Mouse (Mus musculus): ENCODE data around the gene AI413582. TPM values are rescaled to one million over a fixed set of nuclear protein-coding genes. Genes with fewer than 3 reads are reported as not detected.
A peak's percentile ranks its signal among the peaks of the same experiment; 100 is the strongest.

AI413582 gene
- polyA plus RNA-seq, 1 experiment from 2014 or later = 65.8 TPM

- Histone ChIP-seq H3K27me3 (ENCODE audit: control insufficient read depth, insufficient read depth, low read depth, low read length) (peaks cover 9% of the 10 kb centered on the region), H3K9ac (ENCODE audit: low read depth, low read length) (no peak within 1 kb of the TSS), H3K4me2 (ENCODE audit: low read length) (peak within 1 kb of the TSS; percentile 59), H3K4me1 (ENCODE audit: control insufficient read depth, insufficient read depth, low read length) (peaks cover 15% of the 10 kb centered on the region), H3K27ac (ENCODE audit: low read length) (no peak within 1 kb of the TSS), H3K9me3 (replicated peaks; ENCODE audit: control insufficient read depth, low read length, poor library complexity, severe bottlenecking) (no peaks in the 10 kb centered on the region), H3K36me3 (ENCODE audit: control insufficient read depth, insufficient read depth, low read length) (no peaks in the 10 kb centered on the region), H3K4me3 (ENCODE audit: low read depth, low read length) (no peak within 1 kb of the TSS)
- 76% methylated on average over 5 of the region's 5 CpGs for WGBS
- no peak for ATAC-seq
These were observed 44.3 kb downstream of the AI413582 start, which contains the start of gene Grm4 for GRCm38 (mm10) chr17:27521303-27521702. Grm4 (minus strand) TSS chr17:27521403.

- H3K4me2 ChIP-seq (ENCODE audit: low read length) = peak overlapping the region; percentile 59
- H3K4me3 ChIP-seq (ENCODE audit: low read depth, low read length) = no peak overlapping the region
- no peak overlapping the region for H3K9ac ChIP-seq (ENCODE audit: low read depth, low read length)
- peaks cover 15% of the 10 kb centered on the region for H3K4me1 ChIP-seq (ENCODE audit: control insufficient read depth, insufficient read depth, low read length)
- no peaks in the 10 kb centered on the region for H3K36me3 ChIP-seq (ENCODE audit: control insufficient read depth, insufficient read depth, low read length)
- 2% methylated on average over 27 of the region's 27 CpGs for WGBS
- no peaks in the 10 kb centered on the region for H3K9me3 ChIP-seq (replicated peaks; ENCODE audit: control insufficient read depth, low read length, poor library complexity, severe bottlenecking)
- peaks cover 9% of the 10 kb centered on the region for H3K27me3 ChIP-seq (ENCODE audit: control insufficient read depth, insufficient read depth, low read depth, low read length)
- peak; percentile 18; the same call in 1 of the 2 replicates for ATAC-seq
- no peak overlapping the region for H3K27ac ChIP-seq (ENCODE audit: low read length)
These were observed 45.0 kb downstream of the AI413582 start for GRCm38 (mm10) chr17:27520557-27520956.

- H3K4me3 ChIP-seq (ENCODE audit: low read depth, low read length) = no peak overlapping the region
- no peaks in the 10 kb centered on the region for H3K36me3 ChIP-seq (ENCODE audit: control insufficient read depth, insufficient read depth, low read length)
- peaks cover 16% of the 10 kb centered on the region for H3K4me1 ChIP-seq (ENCODE audit: control insufficient read depth, insufficient read depth, low read length)
- H3K4me2 ChIP-seq (ENCODE audit: low read length) = no peak overlapping the region
- WGBS = 18% methylated on average over 15 of the region's 15 CpGs
- peak overlapping the region; percentile 51 for H3K27ac ChIP-seq (ENCODE audit: low read length)
- no peak for ATAC-seq
- no peak overlapping the region for H3K9ac ChIP-seq (ENCODE audit: low read depth, low read length)
- H3K9me3 ChIP-seq (replicated peaks; ENCODE audit: control insufficient read depth, low read length, poor library complexity, severe bottlenecking) = no peaks in the 10 kb centered on the region
- peaks cover 9% of the 10 kb centered on the region for H3K27me3 ChIP-seq (ENCODE audit: control insufficient read depth, insufficient read depth, low read depth, low read length)
These were observed 46.6 kb downstream of the AI413582 start for GRCm38 (mm10) chr17:27518700-27519595.

GRCm38 (mm10) chr17:27518296-27518695 is 47.3 kb downstream of the AI413582 start:
- ATAC-seq = no peak
- Histone ChIP-seq H3K36me3 (ENCODE audit: control insufficient read depth, insufficient read depth, low read length) (no peaks in the 10 kb centered on the region), H3K4me2 (ENCODE audit: low read length) (no peak overlapping the region), H3K4me1 (ENCODE audit: control insufficient read depth, insufficient read depth, low read length) (peaks cover 22% of the 10 kb centered on the region), H3K27ac (ENCODE audit: low read length) (peak overlapping the region; percentile 51), H3K4me3 (ENCODE audit: low read depth, low read length) (no peak overlapping the region), H3K9me3 (replicated peaks; ENCODE audit: control insufficient read depth, low read length, poor library complexity, severe bottlenecking) (no peaks in the 10 kb centered on the region), H3K27me3 (ENCODE audit: control insufficient read depth, insufficient read depth, low read depth, low read length) (peaks cover 9% of the 10 kb centered on the region), H3K9ac (ENCODE audit: low read depth, low read length) (no peak overlapping the region)
- WGBS = 8% methylated on average over 9 of the region's 9 CpGs

- no peak overlapping the region for H3K27ac ChIP-seq (ENCODE audit: low read length)
- ATAC-seq = peak; percentile 25; the same call in 1 of the 2 replicates
- no peaks in the 10 kb centered on the region for H3K27me3 ChIP-seq (ENCODE audit: control insufficient read depth, insufficient read depth, low read depth, low read length)
- peak overlapping the region; percentile 89 for H3K9ac ChIP-seq (ENCODE audit: low read depth, low read length)
- no peaks in the 10 kb centered on the region for H3K9me3 ChIP-seq (replicated peaks; ENCODE audit: control insufficient read depth, low read length, poor library complexity, severe bottlenecking)
- no peaks in the 10 kb centered on the region for H3K36me3 ChIP-seq (ENCODE audit: control insufficient read depth, insufficient read depth, low read length)
- WGBS = 30% methylated on average over 25 of the region's 27 CpGs
- peaks cover 25% of the 10 kb centered on the region for H3K4me1 ChIP-seq (ENCODE audit: control insufficient read depth, insufficient read depth, low read length)
- peak overlapping the region; percentile 58 for H3K4me3 ChIP-seq (ENCODE audit: low read depth, low read length)
- peak overlapping the region; percentile 68 for H3K4me2 ChIP-seq (ENCODE audit: low read length)
These were observed 51.4 kb downstream of the AI413582 start for GRCm38 (mm10) chr17:27513916-27514762.

Other genes starting within 250 kb of the AI413582 start
- gene Grm4, start 44.4 kb downstream of the AI413582 start, polyA plus RNA-seq (2015; fragmentation: Nextera tagmentation; extraction: Ambion mirVana) = 7.5 and 11.0 TPM in 2 replicates
- 124 and 134 TPM in 2 replicates for gene Hmga1, start 9.3 kb downstream of the AI413582 start, polyA plus RNA-seq (2015; fragmentation: Nextera tagmentation; extraction: Ambion mirVana)
- gene Nudt3, start 57.7 kb upstream of the AI413582 start, polyA plus RNA-seq (2015; fragmentation: Nextera tagmentation; extraction: Ambion mirVana) = 246 and 248 TPM in 2 replicates
- gene RPS10-NUDT3, start 69.5 kb upstream of the AI413582 start, polyA plus RNA-seq (2015; fragmentation: Nextera tagmentation; extraction: Ambion mirVana) = not detected in 2 replicates
- gene Rps10, start 70.9 kb upstream of the AI413582 start, polyA plus RNA-seq (2015; fragmentation: Nextera tagmentation; extraction: Ambion mirVana) = 400 and 420 TPM in 2 replicates
- 58.9 and 67.7 TPM in 2 replicates for gene Pacsin1, start 89.8 kb upstream of the AI413582 start, polyA plus RNA-seq (2015; fragmentation: Nextera tagmentation; extraction: Ambion mirVana)
- gene Spdef, start 163.2 kb upstream of the AI413582 start, polyA plus RNA-seq (2015; fragmentation: Nextera tagmentation; extraction: Ambion mirVana) = 1.5 and 2.6 TPM in 2 replicates